Mouse (Mus musculus): Measurements from ENCODE around the gene Cdk5rap3. TPM values are rescaled to one million over a fixed set of nuclear protein-coding genes. Genes with fewer than 3 reads are reported as not detected.

Cdk5rap3 gene
- polyA plus RNA-seq, 1 experiment from 2014 or later, result 65.5 TPM

DNA sequence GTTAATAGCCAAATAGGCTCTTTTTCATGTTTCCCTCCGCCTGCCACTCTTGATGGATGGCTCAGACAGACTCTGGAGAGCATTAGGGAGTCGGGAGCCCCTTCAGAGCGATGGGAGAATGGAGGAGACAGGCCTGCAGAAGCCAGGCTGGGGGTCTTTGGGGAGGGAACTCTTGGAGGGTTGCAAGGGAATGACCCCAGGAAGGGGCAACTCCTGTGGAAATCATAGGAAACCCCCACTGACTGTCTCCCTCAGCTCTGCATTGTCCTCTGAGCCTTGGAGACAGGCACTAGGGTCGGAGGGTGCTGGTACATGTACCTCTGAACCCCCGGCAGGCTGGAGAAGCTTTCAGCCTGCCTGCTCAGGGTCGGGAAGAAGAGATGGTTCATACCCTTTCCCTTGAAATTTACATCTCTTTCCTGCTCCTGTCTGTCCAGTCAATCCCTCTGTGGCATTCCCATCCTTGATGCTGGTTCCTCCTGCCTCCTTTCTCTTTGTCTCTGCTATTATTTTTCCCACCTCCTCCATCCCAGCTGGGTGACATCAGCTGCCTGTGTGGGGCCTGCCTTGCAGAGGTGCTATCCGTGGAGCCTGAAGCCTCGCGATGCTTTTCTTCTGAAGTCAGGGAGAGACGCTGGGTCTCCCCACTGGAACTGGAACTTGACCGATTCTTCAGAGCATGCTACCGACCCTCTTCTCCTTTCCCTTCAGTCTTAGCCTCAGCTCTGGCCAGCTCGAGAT lies 39.8 kb downstream of the Cdk5rap3 start:
- Histone ChIP-seq H3K4me1 (ENCODE audit: control insufficient read depth, insufficient read depth, low read length) (peaks cover 31% of the 10 kb centered on the region), H3K36me3 (ENCODE audit: control insufficient read depth, insufficient read depth, low read length) (no peaks in the 10 kb centered on the region), H3K27me3 (replicated peaks; ENCODE audit: control insufficient read depth, insufficient read depth, low read length) (0 out of 2 replicates have a peak, but pooled peaks cover 3% of the 10 kb centered on the region), H3K4me2 (ENCODE audit: low read depth, low read length) (peak overlapping the region; percentile 86), H3K9me3 (ENCODE audit: control insufficient read depth, low read length) (no peaks in the 10 kb centered on the region), H3K9ac (ENCODE audit: low read depth, low read length) (peak overlapping the region; percentile 50), H3K27ac (replicated peaks; ENCODE audit: low read depth, low read length) (peak overlapping the region; percentile 76), H3K4me3 (ENCODE audit: low read depth, low read length) (peak overlapping the region; percentile 38; the same call in 1 of the 2 replicates)
- peak; percentile 31; the same call in 1 of the 2 replicates for ATAC-seq (ENCODE audit: low read depth)
- 7% methylated on average over 13 of the region's 13 CpGs for WGBS
- no peak for DNase-seq (ENCODE audit: low spot score)

DNA sequence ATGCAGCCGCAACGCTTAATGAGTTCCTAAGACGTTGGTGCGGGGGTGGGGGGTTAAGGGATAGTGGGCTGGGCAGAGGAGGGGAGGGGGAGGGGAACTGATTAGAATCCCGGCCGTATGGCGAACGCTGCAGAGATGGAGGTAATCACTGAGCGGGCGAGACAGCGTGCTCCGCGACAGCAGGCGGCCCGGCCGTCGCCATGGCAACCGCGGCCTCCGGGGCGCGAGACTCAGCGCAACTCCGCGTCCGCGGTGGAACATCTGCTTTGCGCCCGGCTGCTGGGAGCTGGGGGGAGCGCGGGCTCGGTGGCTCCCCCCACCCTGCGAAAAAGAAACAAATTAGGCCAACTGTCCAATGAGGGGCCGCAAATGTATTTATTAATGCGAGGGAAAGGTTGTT lies 40.6 kb downstream of the Cdk5rap3 start:
- H3K36me3 ChIP-seq (ENCODE audit: control insufficient read depth, insufficient read depth, low read length), result no peaks in the 10 kb centered on the region
- H3K27me3 ChIP-seq (replicated peaks; ENCODE audit: control insufficient read depth, insufficient read depth, low read length), result 0 out of 2 replicates have a peak, but pooled peaks cover 3% of the 10 kb centered on the region
- H3K4me3 ChIP-seq (ENCODE audit: low read depth, low read length), result peak overlapping the region; percentile 38
- 0% methylated on average over 28 of the region's 35 CpGs for WGBS
- peak; percentile 86 for ATAC-seq (ENCODE audit: low read depth)
- peak overlapping the region; percentile 86 for H3K4me2 ChIP-seq (ENCODE audit: low read depth, low read length)
- H3K9ac ChIP-seq (ENCODE audit: low read depth, low read length), result peak overlapping the region; percentile 50
- DNase-seq (ENCODE audit: low spot score), result peak; percentile 93
- H3K9me3 ChIP-seq (ENCODE audit: control insufficient read depth, low read length), result no peaks in the 10 kb centered on the region
- peak overlapping the region; percentile 76 for H3K27ac ChIP-seq (replicated peaks; ENCODE audit: low read depth, low read length)
- H3K4me1 ChIP-seq (ENCODE audit: control insufficient read depth, insufficient read depth, low read length), result peaks cover 31% of the 10 kb centered on the region

DNA sequence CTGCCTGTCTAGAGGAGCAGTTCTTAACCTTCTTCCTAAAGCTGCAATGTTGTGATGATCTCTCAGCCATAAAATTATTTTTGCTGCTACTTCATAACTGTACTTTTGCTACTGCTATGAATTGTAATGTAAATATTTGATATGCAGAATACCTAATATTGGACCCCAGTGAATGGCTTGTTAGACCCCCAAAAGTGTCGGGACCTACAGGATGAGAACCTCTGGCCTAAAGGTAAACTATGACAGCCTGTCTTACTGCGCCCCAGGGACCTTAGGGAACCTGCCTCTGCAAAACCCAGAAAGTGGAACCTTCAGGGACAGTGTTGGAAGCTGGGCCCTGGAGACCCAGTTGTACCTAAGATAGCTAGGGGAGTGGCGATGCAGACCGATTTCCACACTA lies 41.0 kb downstream of the Cdk5rap3 start:
- Histone ChIP-seq H3K4me3 (ENCODE audit: low read depth, low read length) (peak overlapping the region; percentile 38), H3K27me3 (replicated peaks; ENCODE audit: control insufficient read depth, insufficient read depth, low read length) (0 out of 2 replicates have a peak, but pooled peaks cover 3% of the 10 kb centered on the region), H3K4me1 (ENCODE audit: control insufficient read depth, insufficient read depth, low read length) (peaks cover 31% of the 10 kb centered on the region), H3K9ac (ENCODE audit: low read depth, low read length) (peak overlapping the region; percentile 50), H3K36me3 (ENCODE audit: control insufficient read depth, insufficient read depth, low read length) (no peaks in the 10 kb centered on the region), H3K4me2 (ENCODE audit: low read depth, low read length) (peak overlapping the region; percentile 86), H3K9me3 (ENCODE audit: control insufficient read depth, low read length) (no peaks in the 10 kb centered on the region), H3K27ac (replicated peaks; ENCODE audit: low read depth, low read length) (peak overlapping the region; percentile 65; the same call in 1 of the 2 replicates)
- WGBS, result 15% methylated on average over 4 of the region's 4 CpGs
- ATAC-seq (ENCODE audit: low read depth) (no peak), DNase-seq (ENCODE audit: low spot score) (no peak)

DNA sequence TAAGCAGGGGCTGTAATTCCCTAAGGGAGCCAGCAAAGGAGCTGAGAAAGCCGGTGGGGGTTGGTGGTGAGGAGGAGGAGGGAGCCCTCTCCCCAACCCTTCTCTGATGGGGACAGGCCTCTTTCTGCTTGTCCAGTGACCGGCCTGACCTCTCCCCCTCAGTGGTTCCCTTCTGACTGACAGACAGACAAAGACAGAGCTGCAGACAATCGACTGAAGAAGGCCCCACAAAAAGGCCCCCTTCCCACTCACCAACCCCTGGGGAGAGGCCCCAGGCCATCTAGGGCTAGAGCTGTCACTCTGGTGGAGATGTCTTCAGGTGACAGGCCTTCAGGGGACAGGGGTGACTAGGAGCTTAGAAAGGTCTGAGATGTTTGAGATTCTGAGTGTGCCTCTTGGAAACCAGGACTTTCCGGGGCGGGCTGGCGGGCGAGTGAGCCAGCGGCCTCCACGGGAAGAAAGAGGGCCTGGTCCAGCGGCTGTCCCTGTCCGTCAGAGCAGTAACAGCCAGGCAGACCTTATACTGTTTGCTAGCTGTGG lies 42.6 kb downstream of the Cdk5rap3 start:
- WGBS, result 27% methylated on average over 11 of the region's 11 CpGs
- H3K4me3 ChIP-seq (ENCODE audit: low read depth, low read length), result no peak overlapping the region
- peaks cover 31% of the 10 kb centered on the region for H3K4me1 ChIP-seq (ENCODE audit: control insufficient read depth, insufficient read depth, low read length)
- ATAC-seq (ENCODE audit: low read depth), result no peak; the same call in 1 of the 2 replicates
- H3K4me2 ChIP-seq (ENCODE audit: low read depth, low read length), result peak overlapping the region; percentile 38; the same call in 1 of the 2 replicates
- H3K9ac ChIP-seq (ENCODE audit: low read depth, low read length), result peak overlapping the region; percentile 51
- H3K9me3 ChIP-seq (ENCODE audit: control insufficient read depth, low read length), result no peaks in the 10 kb centered on the region
- H3K27me3 ChIP-seq (replicated peaks; ENCODE audit: control insufficient read depth, insufficient read depth, low read length), result 0 out of 2 replicates have a peak, but pooled peaks cover 3% of the 10 kb centered on the region
- peak; percentile 56 for DNase-seq (ENCODE audit: low spot score)
- no peaks in the 10 kb centered on the region for H3K36me3 ChIP-seq (ENCODE audit: control insufficient read depth, insufficient read depth, low read length)
- peak overlapping the region; percentile 74 for H3K27ac ChIP-seq (replicated peaks; ENCODE audit: low read depth, low read length)

DNA sequence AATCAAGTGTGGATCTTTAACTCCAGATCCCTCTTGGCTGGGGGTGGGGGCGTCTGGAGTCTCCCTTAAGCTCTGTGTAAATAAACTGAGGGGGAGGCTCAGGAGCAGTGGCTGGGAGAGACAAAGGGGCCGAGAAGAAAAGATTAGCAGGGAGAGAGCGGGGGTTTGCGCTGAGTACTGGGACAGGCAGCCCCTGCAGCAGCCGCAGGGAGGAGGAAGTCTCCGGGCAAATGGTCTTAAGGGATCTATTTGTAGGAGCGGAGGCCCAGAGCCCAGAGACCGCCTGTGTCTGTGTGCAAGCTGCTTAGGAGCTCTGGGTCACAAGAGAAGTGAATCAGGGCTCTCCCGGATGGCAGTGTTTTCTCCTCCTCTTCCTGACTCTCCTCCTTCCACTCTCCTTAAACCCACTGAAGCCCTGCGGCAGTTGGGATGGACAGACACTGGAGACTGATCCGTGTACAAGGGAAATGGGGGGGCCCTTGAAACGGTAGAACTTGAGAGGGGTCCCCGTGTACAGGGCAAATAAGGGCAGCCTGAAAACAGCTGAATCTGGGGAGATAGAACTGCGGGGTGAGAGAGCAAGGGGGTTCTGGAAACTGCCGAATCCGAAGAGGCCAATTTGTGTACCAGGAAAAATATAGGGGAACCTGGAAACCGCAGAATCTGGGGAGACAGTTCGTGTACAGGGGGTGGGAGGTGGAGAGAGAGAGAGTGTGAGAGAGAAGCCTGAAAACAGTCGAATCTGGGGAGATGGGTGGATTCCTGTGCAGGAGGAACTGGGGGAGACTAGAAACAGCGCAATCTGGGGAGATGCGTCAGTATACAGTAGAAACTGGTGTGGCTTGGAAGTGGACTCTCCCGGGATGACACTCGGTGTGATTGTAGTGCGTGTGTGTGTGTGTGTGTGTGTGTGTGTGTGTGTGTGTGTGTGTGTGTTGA lies 43.6 kb downstream of the Cdk5rap3 start:
- peak; percentile 83 for DNase-seq (ENCODE audit: low spot score)
- WGBS, result 7% methylated on average over 21 of the region's 24 CpGs
- Histone ChIP-seq H3K4me2 (ENCODE audit: low read depth, low read length) (peak overlapping the region; percentile 38), H3K27me3 (replicated peaks; ENCODE audit: control insufficient read depth, insufficient read depth, low read length) (0 out of 2 replicates have a peak, but pooled peaks cover 3% of the 10 kb centered on the region), H3K9ac (ENCODE audit: low read depth, low read length) (peak overlapping the region; percentile 51), H3K9me3 (ENCODE audit: control insufficient read depth, low read length) (no peaks in the 10 kb centered on the region), H3K4me1 (ENCODE audit: control insufficient read depth, insufficient read depth, low read length) (peaks cover 31% of the 10 kb centered on the region), H3K36me3 (ENCODE audit: control insufficient read depth, insufficient read depth, low read length) (no peaks in the 10 kb centered on the region), H3K4me3 (ENCODE audit: low read depth, low read length) (peak overlapping the region; percentile 10; the same call in 1 of the 2 replicates), H3K27ac (replicated peaks; ENCODE audit: low read depth, low read length) (peak overlapping the region; percentile 74)
- ATAC-seq (ENCODE audit: low read depth), result peak; percentile 60

DNA sequence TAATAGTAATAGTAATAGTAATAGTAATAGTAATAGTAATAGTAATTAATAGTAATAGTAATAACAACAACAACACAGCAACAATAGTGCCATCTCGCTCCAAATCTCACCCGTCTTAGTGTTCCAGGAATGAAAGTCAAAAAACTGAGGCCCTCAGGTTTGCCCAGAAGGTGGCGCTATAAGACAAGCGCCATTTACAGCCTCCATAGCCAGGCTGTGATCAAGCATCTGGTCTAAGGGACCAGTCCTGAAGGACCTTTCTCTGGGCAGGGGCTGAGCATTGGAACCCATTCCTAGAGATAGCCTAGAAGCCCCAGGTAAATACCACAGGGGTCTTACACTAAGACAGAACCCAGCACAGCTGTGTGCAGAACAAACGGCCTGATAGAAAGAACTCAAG lies 49.1 kb downstream of the Cdk5rap3 start:
- Histone ChIP-seq H3K36me3 (ENCODE audit: control insufficient read depth, insufficient read depth, low read length) (no peaks in the 10 kb centered on the region), H3K4me2 (ENCODE audit: low read depth, low read length) (no peak overlapping the region), H3K9me3 (ENCODE audit: control insufficient read depth, low read length) (no peaks in the 10 kb centered on the region), H3K9ac (ENCODE audit: low read depth, low read length) (no peak overlapping the region), H3K4me1 (ENCODE audit: control insufficient read depth, insufficient read depth, low read length) (peaks cover 10% of the 10 kb centered on the region; the same call in 1 of the 2 replicates), H3K4me3 (ENCODE audit: low read depth, low read length) (no peak overlapping the region), H3K27ac (replicated peaks; ENCODE audit: low read depth, low read length) (no peak overlapping the region), H3K27me3 (replicated peaks; ENCODE audit: control insufficient read depth, insufficient read depth, low read length) (no peaks in the 10 kb centered on the region)
- WGBS, result 11% methylated on average over 5 of the region's 5 CpGs
- DNase-seq (ENCODE audit: low spot score) (peak; percentile 72), ATAC-seq (ENCODE audit: low read depth) (0 out of 2 replicates have a peak, but pooled peaks have one; percentile 20)

DNA sequence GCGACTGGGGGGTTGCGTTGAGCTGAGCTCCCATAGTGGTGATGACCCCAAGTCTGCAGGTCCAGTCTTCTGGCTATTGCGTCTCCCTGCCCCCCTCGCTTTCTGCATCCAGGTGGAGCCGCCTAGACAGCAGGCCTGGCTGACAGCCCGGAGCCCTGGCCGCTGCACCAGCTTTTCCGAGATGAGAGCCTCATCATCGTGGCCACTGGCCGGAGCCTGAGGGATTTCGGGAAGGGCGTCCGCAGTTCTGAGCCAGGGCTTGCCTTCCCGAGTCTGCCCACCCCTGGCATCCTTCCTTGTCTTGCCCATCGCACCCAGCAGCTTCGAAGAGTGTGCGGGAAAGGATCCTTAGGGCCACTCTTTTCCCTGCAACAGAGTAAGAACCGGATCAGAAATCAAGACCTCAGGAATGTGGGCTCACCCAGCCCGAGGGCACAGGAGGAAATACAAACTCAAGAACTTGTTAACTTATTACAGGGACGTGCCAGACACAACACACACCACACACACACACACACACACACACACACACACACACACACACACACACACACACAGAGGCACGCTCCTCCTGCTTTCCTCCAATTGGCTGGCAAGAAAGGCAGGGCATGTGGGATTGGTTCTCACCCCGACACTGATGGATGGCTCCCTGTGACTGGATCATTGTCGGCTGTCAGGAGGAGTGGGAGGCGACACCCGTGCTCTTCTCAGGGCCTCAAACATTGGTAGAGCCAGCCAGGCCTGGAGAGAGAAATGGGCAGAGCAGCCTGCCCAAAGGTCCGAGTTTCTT lies 52.9 kb downstream of the Cdk5rap3 start:
- peak overlapping the region; percentile 52 for H3K27ac ChIP-seq (replicated peaks; ENCODE audit: low read depth, low read length)
- H3K4me2 ChIP-seq (ENCODE audit: low read depth, low read length), result peak overlapping the region; percentile 32
- H3K9ac ChIP-seq (ENCODE audit: low read depth, low read length), result no peak overlapping the region; the same call in 1 of the 2 replicates
- no peaks in the 10 kb centered on the region for H3K36me3 ChIP-seq (ENCODE audit: control insufficient read depth, insufficient read depth, low read length)
- H3K9me3 ChIP-seq (ENCODE audit: control insufficient read depth, low read length), result no peaks in the 10 kb centered on the region
- ATAC-seq (ENCODE audit: low read depth) (peak; percentile 48; the same call in 1 of the 2 replicates), DNase-seq (ENCODE audit: low spot score) (peak; percentile 88)
- no peaks in the 10 kb centered on the region for H3K27me3 ChIP-seq (replicated peaks; ENCODE audit: control insufficient read depth, insufficient read depth, low read length)
- no peak overlapping the region for H3K4me3 ChIP-seq (ENCODE audit: low read depth, low read length)
- peaks cover 17% of the 10 kb centered on the region for H3K4me1 ChIP-seq (ENCODE audit: control insufficient read depth, insufficient read depth, low read length)
- WGBS, result 16% methylated on average over 25 of the region's 26 CpGs

Measured in embryonic facial prominence, embryonic 14.5 days (tissue).